14 mouse cellular contexts compared by ENCODE assay signal in the genomic region with DNA sequence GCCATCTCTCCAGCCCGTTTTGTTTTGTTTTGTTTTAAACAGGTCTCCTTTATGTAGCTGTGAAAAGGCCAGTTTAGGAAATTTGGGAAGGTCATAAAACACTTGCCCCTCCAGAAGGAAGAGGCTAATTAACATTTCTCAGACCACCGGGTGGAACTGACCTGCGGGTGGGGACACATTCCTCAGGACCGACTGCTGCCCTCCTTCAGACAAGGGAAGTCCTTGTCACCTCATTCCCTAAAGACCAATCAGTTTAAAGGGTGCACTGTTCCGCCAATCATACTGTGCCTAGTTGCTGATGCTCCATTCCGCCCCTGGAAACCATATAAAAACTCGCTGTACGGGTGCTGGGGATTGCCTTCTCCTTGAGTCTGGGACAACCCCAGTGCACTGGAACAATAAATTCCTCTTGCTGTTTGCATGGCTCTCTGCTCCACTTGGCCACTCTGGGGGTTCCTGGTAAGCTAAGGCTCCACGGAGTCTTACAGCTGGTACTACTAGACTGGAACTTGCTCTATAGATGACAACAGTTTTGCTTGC. TPM values are rescaled to one million over a fixed set of nuclear protein-coding genes. Genes with fewer than 3 reads are reported as not detected.
A peak's percentile ranks its signal among the peaks of the same experiment; 100 is the strongest.
DNase-seq lines count a peak whose midpoint lies in the region; ATAC-seq lines count a peak whose summit lies in the region.
"Had no signal": no experiment of that assay in that cellular context is flagged by ENCODE, and none has a peak within 500 bp of the region (broad histone marks: within the 10 kb centered on the region; RNA-seq: fewer than 3 reads in every experiment).

No protein-coding gene starts in this region.

- no peak for ATAC-seq in heart, embryonic 13.5 days (ENCODE audit: extremely low read depth, insufficient number of reproducible peaks, low FRiP score, low TSS enrichment)
- no peak for ATAC-seq in liver, embryonic 13.5 days (ENCODE audit: low read depth)
- ATAC-seq in liver, embryonic 11.5 days (replicated peaks; ENCODE audit: low FRiP score), result no peak
- no peak for ATAC-seq in limb, embryonic 11.5 days (ENCODE audit: insufficient number of reproducible peaks, low FRiP score, low TSS enrichment, low read depth)
- ATAC-seq in midbrain, embryonic 16.5 days, result no peak
- ATAC-seq: hindbrain, embryonic 16.5 days; midbrain, embryonic 15.5 days had no signal

- no peaks in the 10 kb centered on the region for H3K36me3 ChIP-seq in heart, embryonic 13.5 days
- no peaks in the 10 kb centered on the region for H3K36me3 ChIP-seq in liver, embryonic 13.5 days
- H3K36me3 ChIP-seq in liver, embryonic 11.5 days (ENCODE audit: control insufficient read depth, insufficient read depth, low read length), result no peaks in the 10 kb centered on the region
- H3K36me3 ChIP-seq in embryonic facial prominence, embryonic 10.5 days (replicated peaks), result no peaks in the 10 kb centered on the region
- no peaks in the 10 kb centered on the region for H3K36me3 ChIP-seq in limb, embryonic 11.5 days (ENCODE audit: control insufficient read depth, insufficient read depth, low read length)
- H3K36me3 ChIP-seq in midbrain, embryonic 16.5 days (ENCODE audit: control insufficient read depth, insufficient read depth, low read length), result no peaks in the 10 kb centered on the region
- H3K36me3 ChIP-seq: midbrain, embryonic 15.5 days; neural tube, embryonic 12.5 days had no signal

- H3K9ac ChIP-seq in heart, embryonic 13.5 days, result peak overlapping the region; percentile 58; the same call in 1 of the 2 replicates
- H3K9ac ChIP-seq in liver, embryonic 13.5 days, result no peak overlapping the region; the same call in 1 of the 2 replicates
- no peak overlapping the region for H3K9ac ChIP-seq in liver, embryonic 11.5 days (ENCODE audit: low read depth, low read length)
- H3K9ac ChIP-seq in limb, embryonic 11.5 days (ENCODE audit: low read length), result peak overlapping the region; percentile 30; the same call in 1 of the 2 replicates
- H3K9ac ChIP-seq in midbrain, embryonic 16.5 days (ENCODE audit: low read depth, low read length), result no peak overlapping the region
- H3K9ac ChIP-seq: midbrain, embryonic 15.5 days; neural tube, embryonic 12.5 days had no signal

- no peak for DNase-seq in heart, postnatal 14 days
- no peak for DNase-seq in liver, embryonic 13.5 days
- DNase-seq in liver, embryonic 11.5 days (ENCODE audit: low spot score), result no peak
- DNase-seq in embryonic facial prominence, embryonic 10.5 days (ENCODE audit: low spot score), result no peak
- peak; percentile 55 for DNase-seq in limb, embryonic 11.5 days (ENCODE audit: low spot score)
- DNase-seq: cerebellum, postnatal 36 days; kidney, adult 8-10 months; thymus, postnatal 14 days had no signal

- intact Hi-C loops in heart, postnatal 14 days (cut with DNase I), result no loop called here

- H3K4me2 ChIP-seq in heart, embryonic 13.5 days, result no peak overlapping the region
- H3K4me2 ChIP-seq in liver, embryonic 13.5 days, result peak overlapping the region; percentile 34
- no peak overlapping the region for H3K4me2 ChIP-seq in liver, embryonic 11.5 days
- H3K4me2 ChIP-seq in limb, embryonic 11.5 days (ENCODE audit: low read depth, severe bottlenecking), result peak overlapping the region; percentile 31
- no peak overlapping the region for H3K4me2 ChIP-seq in midbrain, embryonic 16.5 days (ENCODE audit: low read length)
- H3K4me2 ChIP-seq: midbrain, embryonic 15.5 days; neural tube, embryonic 12.5 days had no signal

- H3K27me3 ChIP-seq in heart, embryonic 13.5 days (replicated peaks), result no peaks in the 10 kb centered on the region
- peaks cover 10% of the 10 kb centered on the region; the same call in 1 of the 2 replicates for H3K27me3 ChIP-seq in liver, embryonic 13.5 days
- no peaks in the 10 kb centered on the region for H3K27me3 ChIP-seq in liver, embryonic 11.5 days (replicated peaks; ENCODE audit: control insufficient read depth, insufficient read depth, low read length)
- no peaks in the 10 kb centered on the region for H3K27me3 ChIP-seq in embryonic facial prominence, embryonic 10.5 days (replicated peaks; ENCODE audit: low read depth, poor library complexity, severe bottlenecking)
- no peaks in the 10 kb centered on the region for H3K27me3 ChIP-seq in limb, embryonic 11.5 days (ENCODE audit: control insufficient read depth, insufficient read depth, low read length)
- H3K27me3 ChIP-seq in midbrain, embryonic 16.5 days (ENCODE audit: control insufficient read depth, insufficient read depth, low read depth, low read length), result 0 out of 2 replicates have a peak, but pooled peaks cover 3% of the 10 kb centered on the region
- H3K27me3 ChIP-seq: CH12.LX; midbrain, embryonic 15.5 days; neural tube, embryonic 12.5 days had no signal

- WGBS in heart, embryonic 13.5 days, result 55% methylated on average over 9 of the region's 9 CpGs
- WGBS in liver, embryonic 13.5 days (ENCODE audit: insufficient replicate concordance), result 52% methylated on average over 9 of the region's 9 CpGs
- WGBS in liver, embryonic 11.5 days, result 64% methylated on average over 9 of the region's 9 CpGs
- WGBS in embryonic facial prominence, embryonic 10.5 days, result 55% methylated on average over 9 of the region's 9 CpGs
- 37% methylated on average over 9 of the region's 9 CpGs for WGBS in limb, embryonic 11.5 days
- WGBS in midbrain, embryonic 16.5 days, result 71% methylated on average over 9 of the region's 9 CpGs

- no peak overlapping the region for H3K4me3 ChIP-seq in heart, embryonic 13.5 days
- 0 out of 2 replicates have a peak overlapping the region, but pooled peaks have one; percentile 3 for H3K4me3 ChIP-seq in liver, embryonic 13.5 days (replicated peaks)
- H3K4me3 ChIP-seq in liver, embryonic 11.5 days (ENCODE audit: low read depth, low read length), result no peak overlapping the region
- H3K4me3 ChIP-seq in embryonic facial prominence, embryonic 10.5 days, result peak overlapping the region; percentile 16; the same call in 1 of the 2 replicates
- H3K4me3 ChIP-seq in limb, embryonic 11.5 days (ENCODE audit: low read depth, low read length), result peak overlapping the region; percentile 14; the same call in 1 of the 2 replicates
- no peak overlapping the region for H3K4me3 ChIP-seq in midbrain, embryonic 16.5 days (ENCODE audit: low read depth, low read length)
- H3K4me3 ChIP-seq: midbrain, embryonic 15.5 days; neural tube, embryonic 12.5 days had no signal

- H3K4me1 ChIP-seq in heart, embryonic 13.5 days, result peaks cover 51% of the 10 kb centered on the region
- peaks cover 52% of the 10 kb centered on the region for H3K4me1 ChIP-seq in liver, embryonic 13.5 days (replicated peaks)
- peaks cover 40% of the 10 kb centered on the region for H3K4me1 ChIP-seq in liver, embryonic 11.5 days (replicated peaks; ENCODE audit: control insufficient read depth, insufficient read depth, low read length)
- H3K4me1 ChIP-seq in embryonic facial prominence, embryonic 10.5 days, result peaks cover 62% of the 10 kb centered on the region
- H3K4me1 ChIP-seq in limb, embryonic 11.5 days (ENCODE audit: control insufficient read depth, insufficient read depth, low read length), result peaks cover 32% of the 10 kb centered on the region
- H3K4me1 ChIP-seq in midbrain, embryonic 16.5 days (ENCODE audit: control insufficient read depth, insufficient read depth, low read length), result peaks cover 11% of the 10 kb centered on the region; the same call in 1 of the 2 replicates

- no peaks in the 10 kb centered on the region for H3K9me3 ChIP-seq in heart, embryonic 13.5 days
- no peaks in the 10 kb centered on the region for H3K9me3 ChIP-seq in liver, embryonic 13.5 days (replicated peaks)
- no peaks in the 10 kb centered on the region for H3K9me3 ChIP-seq in liver, embryonic 11.5 days (ENCODE audit: control insufficient read depth, low read length)
- no peaks in the 10 kb centered on the region for H3K9me3 ChIP-seq in embryonic facial prominence, embryonic 10.5 days
- H3K9me3 ChIP-seq in limb, embryonic 11.5 days (ENCODE audit: control insufficient read depth, low read length), result no peaks in the 10 kb centered on the region
- H3K9me3 ChIP-seq in midbrain, embryonic 16.5 days (replicated peaks; ENCODE audit: control insufficient read depth, low read length, poor library complexity, severe bottlenecking), result no peaks in the 10 kb centered on the region
- H3K9me3 ChIP-seq: midbrain, embryonic 15.5 days; neural tube, embryonic 12.5 days had no signal

- H3K27ac ChIP-seq in heart, embryonic 13.5 days (replicated peaks), result peak overlapping the region; percentile 65
- no peak overlapping the region for H3K27ac ChIP-seq in liver, embryonic 13.5 days
- no peak overlapping the region for H3K27ac ChIP-seq in liver, embryonic 11.5 days (ENCODE audit: low read depth, low read length)
- H3K27ac ChIP-seq in embryonic facial prominence, embryonic 10.5 days (replicated peaks), result peak overlapping the region; percentile 75
- peak overlapping the region; percentile 87 for H3K27ac ChIP-seq in limb, embryonic 11.5 days (replicated peaks; ENCODE audit: low read depth, low read length)
- H3K27ac ChIP-seq in midbrain, embryonic 16.5 days (ENCODE audit: low read length), result no peak overlapping the region
- H3K27ac ChIP-seq: midbrain, embryonic 15.5 days; neural tube, embryonic 12.5 days had no signal

RNA-seq across cellular contexts. Expression of gene Ier2, which starts 9.5 kb away (rescaled TPM):
- polyA plus RNA-seq in heart, embryonic 13.5 days (2015; fragmentation: Nextera tagmentation; extraction: Ambion mirVana), result 43.0 and 44.8 TPM in 2 replicates
- total RNA-seq in heart, postnatal 14 days (2021), result 10 to 100 TPM; 26.2 to 29.4 TPM
- polyA plus RNA-seq in liver, embryonic 13.5 days (2015; fragmentation: Nextera tagmentation; extraction: Ambion mirVana), result 20.5 and 24.1 TPM in 2 replicates
- 46.5 and 50.1 TPM in 2 replicates for polyA plus RNA-seq in liver, embryonic 11.5 days (2014; fragmentation: Nextera tagmentation; extraction: Ambion mirVana)
- polyA plus RNA-seq in embryonic facial prominence, embryonic 10.5 days (2016; fragmentation: Nextera tagmentation; extraction: Ambion mirVana), result 140 and 148 TPM in 2 replicates
- polyA plus RNA-seq in limb, embryonic 11.5 days (2014; fragmentation: Nextera tagmentation; extraction: Ambion mirVana), result 149 and 156 TPM in 2 replicates
- polyA plus RNA-seq in midbrain, embryonic 16.5 days (2015; fragmentation: Nextera tagmentation; extraction: Ambion mirVana), result 13.0 and 16.3 TPM in 2 replicates

RNA-seq across cellular contexts. Expression of gene Trmt1, which starts 32.9 kb away (rescaled TPM):
- polyA plus RNA-seq in heart, embryonic 13.5 days (2015; fragmentation: Nextera tagmentation; extraction: Ambion mirVana), result 47.6 and 51.6 TPM in 2 replicates
- 10 to 100 TPM; 32.5 to 35.2 TPM for total RNA-seq in heart, postnatal 14 days (2021)
- polyA plus RNA-seq in liver, embryonic 13.5 days (2015; fragmentation: Nextera tagmentation; extraction: Ambion mirVana), result 45.9 and 46.8 TPM in 2 replicates
- polyA plus RNA-seq in liver, embryonic 11.5 days (2014; fragmentation: Nextera tagmentation; extraction: Ambion mirVana), result 94.1 and 95.6 TPM in 2 replicates
- 69.1 and 71.2 TPM in 2 replicates for polyA plus RNA-seq in embryonic facial prominence, embryonic 10.5 days (2016; fragmentation: Nextera tagmentation; extraction: Ambion mirVana)
- polyA plus RNA-seq in limb, embryonic 11.5 days (2014; fragmentation: Nextera tagmentation; extraction: Ambion mirVana), result 65.7 and 65.9 TPM in 2 replicates
- polyA plus RNA-seq in midbrain, embryonic 16.5 days (2015; fragmentation: Nextera tagmentation; extraction: Ambion mirVana), result 59.0 and 68.1 TPM in 2 replicates

RNA-seq across cellular contexts. Expression of gene Nacc1, which starts 34.5 kb away (rescaled TPM):
- polyA plus RNA-seq in heart, embryonic 13.5 days (2015; fragmentation: Nextera tagmentation; extraction: Ambion mirVana), result 15.1 and 15.7 TPM in 2 replicates
- 10 to 100 TPM; 35.6 to 40.5 TPM for total RNA-seq in heart, postnatal 14 days (2021)
- polyA plus RNA-seq in liver, embryonic 13.5 days (2015; fragmentation: Nextera tagmentation; extraction: Ambion mirVana), result 6.9 and 7.6 TPM in 2 replicates
- 23.0 and 25.2 TPM in 2 replicates for polyA plus RNA-seq in liver, embryonic 11.5 days (2014; fragmentation: Nextera tagmentation; extraction: Ambion mirVana)
- 30.4 and 30.8 TPM in 2 replicates for polyA plus RNA-seq in embryonic facial prominence, embryonic 10.5 days (2016; fragmentation: Nextera tagmentation; extraction: Ambion mirVana)
- polyA plus RNA-seq in limb, embryonic 11.5 days (2014; fragmentation: Nextera tagmentation; extraction: Ambion mirVana), result 26.4 and 26.7 TPM in 2 replicates
- polyA plus RNA-seq in midbrain, embryonic 16.5 days (2015; fragmentation: Nextera tagmentation; extraction: Ambion mirVana), result 13.0 and 14.2 TPM in 2 replicates

RNA-seq across cellular contexts. Expression of gene Lyl1, which starts 48.1 kb away (rescaled TPM):
- polyA plus RNA-seq in heart, embryonic 13.5 days (2015; fragmentation: Nextera tagmentation; extraction: Ambion mirVana), result 15.4 and 17.1 TPM in 2 replicates
- 1 to 10 TPM; 5.8 to 6.7 TPM for total RNA-seq in heart, postnatal 14 days (2021)
- 61.2 and 61.3 TPM in 2 replicates for polyA plus RNA-seq in liver, embryonic 13.5 days (2015; fragmentation: Nextera tagmentation; extraction: Ambion mirVana)
- 67.9 and 68.6 TPM in 2 replicates for polyA plus RNA-seq in liver, embryonic 11.5 days (2014; fragmentation: Nextera tagmentation; extraction: Ambion mirVana)
- 4.3 and 5.5 TPM in 2 replicates for polyA plus RNA-seq in embryonic facial prominence, embryonic 10.5 days (2016; fragmentation: Nextera tagmentation; extraction: Ambion mirVana)
- 3.9 and 4.8 TPM in 2 replicates for polyA plus RNA-seq in limb, embryonic 11.5 days (2014; fragmentation: Nextera tagmentation; extraction: Ambion mirVana)
- polyA plus RNA-seq in midbrain, embryonic 16.5 days (2015; fragmentation: Nextera tagmentation; extraction: Ambion mirVana), result 2.2 and 3.1 TPM in 2 replicates

Comparison
In these comparisons a context has a peak if more than half of its experiments do, and no peak if none do; other contexts are left out.
1. H3K4me2 ChIP-seq: peak in liver, embryonic 13.5 days (single experiment) and limb, embryonic 11.5 days (single experiment); none in heart, embryonic 13.5 days (single experiment), liver, embryonic 11.5 days (single experiment) and midbrain, embryonic 16.5 days (single experiment).
2. H3K4me3 ChIP-seq: peak in liver, embryonic 13.5 days (single experiment), embryonic facial prominence, embryonic 10.5 days (single experiment) and limb, embryonic 11.5 days (single experiment); none in heart, embryonic 13.5 days (single experiment), liver, embryonic 11.5 days (single experiment) and midbrain, embryonic 16.5 days (single experiment).
3. H3K27ac ChIP-seq: peak in heart, embryonic 13.5 days (single experiment), embryonic facial prominence, embryonic 10.5 days (single experiment) and limb, embryonic 11.5 days (single experiment); none in liver, embryonic 13.5 days (single experiment), liver, embryonic 11.5 days (single experiment) and midbrain, embryonic 16.5 days (single experiment).
4. H3K9ac ChIP-seq: peak in heart, embryonic 13.5 days (single experiment) and limb, embryonic 11.5 days (single experiment); none in liver, embryonic 13.5 days (single experiment), liver, embryonic 11.5 days (single experiment) and midbrain, embryonic 16.5 days (single experiment).